Mouse (Mus musculus) A20 (cell line): ENCODE measurements around the gene Pla2g1b.

Source experiments
- DNase-seq: peaks from one replicate; pipeline ENCODE4 v3.0.0-alpha.2; 2011; ENCODE audit warnings: low read depth, low spot score

The Pla2g1b gene

GRCm38 (mm10) chr5:115522981-115523499 lies 57.0 kb downstream of the Pla2g1b start:
- DNase-seq: no peak

GRCm38 (mm10) chr5:115523971-115524370 lies 57.9 kb downstream of the Pla2g1b start:
- DNase-seq: no peak
